Mouse (Mus musculus): ENCODE measurements at regions not wholly inside any gene's neighbourhood (a gene's known extent, or its start where the extent isn't known, plus 50 kb on each side); places are given as distances from the start of the nearest gene placed in this dataset.
A peak's percentile ranks its signal among the peaks of the same experiment; 100 is the strongest.
"Not testable (repeated sequence)": the region's sequence is repeated elsewhere in the genome, so short reads cannot be mapped to it uniquely, and the experiment has no call there.

DNA sequence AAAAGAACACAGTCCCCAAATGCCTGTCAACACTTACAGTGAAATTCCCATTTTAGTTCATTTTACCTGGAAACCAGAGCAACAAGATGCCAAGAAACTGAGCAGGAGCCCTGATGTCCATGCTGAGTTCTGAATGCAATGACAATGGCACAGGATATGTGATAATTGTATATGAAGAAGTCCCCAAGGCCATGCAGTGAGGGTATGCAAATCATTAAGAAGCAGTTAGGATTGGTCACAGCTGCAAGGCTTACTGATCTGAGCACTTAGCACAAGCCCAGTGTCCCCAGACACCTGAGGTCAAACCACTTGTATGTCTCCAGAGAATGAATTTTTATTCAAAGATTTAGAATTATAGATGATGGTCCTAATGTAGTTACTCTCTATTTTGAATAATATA, 419.0 kb upstream of the Tacstd2 start:
- DNase-seq (ENCODE audit: low spot score in 2 of 2) = not testable (repeated sequence)

DNA sequence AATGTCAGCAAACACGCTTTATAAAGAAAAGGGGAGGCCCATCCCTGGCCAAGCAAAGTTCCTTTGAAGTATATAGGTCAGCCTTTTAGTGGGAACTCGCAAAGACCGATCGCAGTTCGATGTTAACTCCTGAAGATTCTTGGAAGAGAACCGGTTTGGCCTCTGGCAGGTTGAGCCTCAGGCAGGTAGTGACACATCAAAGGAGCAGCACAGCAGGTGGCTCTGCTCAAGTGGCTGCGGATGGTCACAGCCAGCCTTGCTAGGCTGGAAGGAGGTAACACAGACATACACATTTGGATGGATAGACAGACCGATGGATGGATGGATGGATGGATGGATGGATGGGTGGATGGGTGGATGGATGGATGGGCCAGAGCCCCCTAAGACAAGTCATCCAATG, 395.9 kb upstream of the Tacstd2 start:
- DNase-seq (ENCODE audit: low spot score in 2 of 2) = not testable (repeated sequence)

DNA sequence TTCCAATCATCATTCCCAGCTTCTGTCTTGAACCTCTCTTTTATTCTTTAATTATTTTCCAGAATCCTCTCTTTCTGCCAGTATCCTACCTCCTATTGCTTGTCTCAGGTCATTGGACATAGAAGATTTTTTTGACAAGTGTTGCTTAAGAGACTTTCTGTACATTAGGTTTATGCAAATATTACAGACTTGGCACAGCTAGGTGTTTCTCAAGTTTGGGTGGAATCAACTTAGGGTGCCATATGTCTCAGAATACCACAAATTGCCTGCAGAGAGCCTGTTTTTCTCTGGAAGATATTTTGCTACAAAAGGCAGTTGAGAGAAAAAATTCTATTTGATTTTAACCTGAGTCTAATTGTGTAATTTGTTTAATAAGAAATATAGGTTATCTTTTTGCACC, 386.9 kb upstream of the Tacstd2 start:
- DNase-seq (ENCODE audit: low spot score in 2 of 2) = no peak

DNA sequence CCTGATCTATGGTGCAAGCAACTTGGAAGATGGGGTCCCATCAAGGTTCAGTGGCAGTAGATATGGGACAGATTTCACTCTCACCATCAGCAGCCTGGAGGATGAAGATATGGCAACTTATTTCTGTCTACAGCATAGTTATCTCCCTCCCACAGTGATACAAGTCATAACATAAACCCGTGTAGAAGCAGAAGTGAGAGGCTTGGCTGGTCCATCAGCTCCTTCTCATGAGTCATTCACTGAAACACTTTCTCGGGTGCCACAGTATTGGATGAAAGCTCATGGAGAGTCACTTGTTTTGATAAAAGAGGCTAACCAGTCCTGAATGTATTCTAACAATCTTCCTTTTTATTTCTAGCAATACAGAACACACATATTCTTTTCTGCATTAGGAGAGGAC, 378.3 kb upstream of the Tacstd2 start:
- no peak for DNase-seq (ENCODE audit: low spot score in 2 of 2)

DNA sequence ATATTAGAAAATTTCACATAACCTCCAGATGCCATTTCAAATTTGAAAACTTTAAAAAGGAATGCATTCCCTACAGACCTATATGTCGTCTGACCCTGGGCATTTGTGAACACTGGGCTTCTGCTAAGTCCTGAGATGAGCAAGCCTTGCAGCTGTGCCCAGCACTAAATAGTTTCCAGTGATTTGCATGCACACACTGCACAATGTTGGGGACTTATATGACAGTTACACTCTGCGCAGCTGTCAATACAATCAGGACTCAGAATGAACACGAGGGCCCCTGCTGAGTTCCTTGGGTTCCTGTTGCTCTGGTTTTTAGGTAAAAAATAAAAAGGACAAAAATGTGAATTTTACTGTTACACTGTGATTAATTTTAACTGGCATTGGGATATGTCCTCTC, 377.7 kb upstream of the Tacstd2 start:
- no peak for DNase-seq (ENCODE audit: low spot score in 2 of 2)

DNA sequence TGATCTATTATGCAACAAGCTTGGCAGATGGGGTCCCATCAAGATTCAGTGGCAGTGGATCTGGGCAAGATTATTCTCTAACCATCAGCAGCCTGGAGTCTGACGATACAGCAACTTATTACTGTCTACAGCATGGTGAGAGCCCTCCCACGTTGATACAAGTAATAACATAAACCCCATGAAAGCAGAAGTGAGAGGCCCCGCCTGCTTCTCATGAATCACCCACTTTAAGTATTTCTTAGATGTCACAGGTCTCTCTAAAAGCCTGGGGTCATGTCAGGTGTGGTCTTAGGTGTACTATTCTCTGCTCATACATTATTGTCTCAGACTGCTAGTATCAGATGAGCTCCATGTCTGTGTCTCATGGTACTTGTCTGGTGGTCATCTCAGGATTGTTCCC, 360.9 kb upstream of the Tacstd2 start:
- no peak for DNase-seq (ENCODE audit: low spot score in 2 of 2)

DNA sequence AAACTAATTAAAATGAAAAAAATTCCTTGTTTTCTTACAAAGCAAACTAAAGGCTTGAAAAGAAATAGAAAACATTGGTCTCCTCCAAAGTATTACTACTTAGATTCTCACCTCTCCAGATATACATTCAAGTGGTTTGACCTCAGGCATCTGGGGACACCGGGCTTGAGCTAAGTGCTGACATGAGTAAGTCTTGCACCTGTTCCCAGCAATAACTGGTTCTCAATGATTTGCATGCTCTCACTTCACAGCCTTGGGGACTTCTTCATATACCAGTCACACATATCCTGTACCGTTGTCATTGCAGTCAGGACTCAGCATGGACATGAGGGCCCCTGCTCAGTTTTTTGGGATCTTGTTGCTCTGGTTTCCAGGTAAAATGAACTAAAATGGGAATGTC, 360.3 kb upstream of the Tacstd2 start:
- no peak for DNase-seq (ENCODE audit: low spot score in 2 of 2)

DNA sequence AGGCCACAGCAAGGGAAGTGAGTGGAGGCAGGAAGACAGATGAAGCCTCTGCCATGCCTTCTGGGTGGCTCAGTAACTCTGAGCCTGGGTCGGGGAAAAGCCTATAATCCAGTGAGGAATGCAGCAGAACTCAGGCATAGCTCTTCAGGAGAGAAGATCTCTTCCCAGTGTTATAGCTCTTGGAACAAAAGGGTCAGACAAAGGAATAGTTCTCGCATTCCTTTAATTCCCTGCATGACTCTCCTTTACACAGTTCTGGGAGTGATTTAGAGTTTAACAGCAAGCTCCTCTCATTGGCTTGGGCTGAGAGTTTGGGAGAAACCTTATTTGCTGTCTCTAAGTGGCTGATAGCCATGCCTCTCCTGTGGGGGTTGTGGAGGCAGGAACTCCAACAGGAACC, 352.0 kb upstream of the Tacstd2 start:
- DNase-seq (ENCODE audit: low spot score in 2 of 2) = no peak

DNA sequence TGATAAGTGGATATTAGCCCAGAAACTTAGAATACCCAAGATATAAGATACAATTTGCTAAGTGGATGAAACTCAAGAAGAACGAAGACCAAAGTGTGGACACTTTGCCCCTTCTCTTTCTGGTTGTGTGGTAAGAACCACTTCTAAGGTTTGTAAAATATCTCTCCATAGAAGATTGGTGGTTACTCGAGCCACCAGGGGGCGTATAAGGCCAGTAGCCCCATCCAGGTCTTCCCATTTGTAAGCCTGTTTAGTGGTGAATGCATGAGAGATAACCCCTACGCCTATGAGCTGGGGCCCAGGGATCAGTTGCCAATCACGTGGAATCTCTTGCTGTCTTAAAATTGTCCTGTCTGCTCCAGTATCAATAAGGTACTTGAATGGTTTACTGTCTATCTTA, 349.3 kb upstream of the Tacstd2 start:
- DNase-seq (ENCODE audit: low spot score in 2 of 2) = no peak

DNA sequence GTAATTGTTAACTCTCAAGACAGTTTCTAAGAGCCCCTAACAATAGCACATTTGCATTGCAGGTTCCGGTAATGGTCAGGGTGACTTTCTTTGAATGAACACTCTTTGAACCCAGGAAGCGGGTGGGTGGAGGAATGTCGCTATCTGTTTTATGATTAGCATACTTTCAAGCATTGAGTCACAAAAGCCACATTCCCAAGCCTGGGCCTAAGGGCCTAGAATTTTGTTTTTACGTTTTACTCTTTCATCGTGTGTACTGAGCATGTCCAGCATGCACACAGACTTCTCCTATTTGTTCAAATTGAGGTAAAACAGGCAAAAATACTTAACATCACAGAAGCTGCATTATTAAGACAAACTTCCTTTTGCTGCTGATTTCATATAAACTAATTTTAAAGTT, 345.9 kb upstream of the Tacstd2 start:
- not testable (repeated sequence) for DNase-seq (ENCODE audit: low spot score in 2 of 2)

DNA sequence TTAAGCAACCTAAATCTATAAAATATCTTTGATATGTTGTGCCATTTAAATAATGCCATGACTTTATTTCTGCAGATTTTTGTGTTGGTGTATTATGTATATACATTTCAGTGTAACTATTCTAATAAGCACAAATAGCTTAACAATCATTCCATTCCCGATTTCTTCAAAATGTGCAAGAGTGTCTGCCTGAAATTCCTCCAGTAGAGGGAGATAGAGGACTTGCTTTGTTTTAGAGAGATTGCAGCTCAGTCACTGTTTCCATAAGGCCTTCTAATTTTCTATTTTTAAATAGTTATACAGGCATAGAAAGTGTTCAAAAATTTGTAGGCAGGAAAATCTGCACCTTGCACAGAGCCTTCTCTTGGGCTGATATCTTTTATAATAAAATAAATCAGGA, 322.3 kb upstream of the Tacstd2 start:
- not testable (repeated sequence) for DNase-seq (ENCODE audit: low spot score in 2 of 2)

DNA sequence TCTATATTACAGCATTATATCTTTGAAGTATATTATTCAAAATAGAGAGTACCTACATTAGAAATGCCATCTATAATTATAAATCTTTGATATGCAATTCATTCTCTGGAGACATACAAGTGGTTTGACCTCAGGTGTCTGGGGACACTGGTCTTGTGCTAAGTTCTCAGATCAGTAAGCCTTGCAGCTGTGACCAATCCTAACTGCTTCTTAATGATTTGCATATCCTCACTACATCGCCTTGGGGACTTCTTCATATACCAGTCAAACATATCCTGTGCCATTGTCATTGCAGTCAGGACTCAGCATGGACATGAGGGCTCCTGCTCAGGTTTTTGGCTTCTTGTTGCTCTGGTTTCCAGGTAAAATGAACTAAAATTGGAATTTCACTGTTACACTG, 303.9 kb upstream of the Tacstd2 start:
- not testable (repeated sequence) for DNase-seq (ENCODE audit: low spot score in 2 of 2)

DNA sequence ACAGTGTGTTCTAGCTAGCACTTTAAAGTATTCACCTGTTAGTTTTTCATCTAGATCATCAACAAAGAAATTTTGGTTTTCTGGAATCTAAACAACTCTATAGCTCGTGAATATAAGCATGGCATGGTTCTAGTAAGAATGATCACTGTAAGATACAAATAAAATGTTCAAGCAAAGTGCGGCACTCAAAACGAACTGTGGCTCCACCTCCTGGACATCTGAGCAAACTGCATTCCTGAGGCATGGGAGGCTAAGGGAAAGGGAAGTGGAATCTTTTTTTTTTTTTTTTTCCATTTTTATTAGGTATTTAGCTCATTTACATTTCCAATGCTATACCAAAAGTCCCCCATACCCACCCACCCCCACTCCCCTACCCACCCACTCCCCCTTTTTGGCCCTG, 276.9 kb upstream of the Tacstd2 start:
- peak in 1 of 2 experiments; percentile 12 for DNase-seq (ENCODE audit: low spot score in 2 of 2)

DNA sequence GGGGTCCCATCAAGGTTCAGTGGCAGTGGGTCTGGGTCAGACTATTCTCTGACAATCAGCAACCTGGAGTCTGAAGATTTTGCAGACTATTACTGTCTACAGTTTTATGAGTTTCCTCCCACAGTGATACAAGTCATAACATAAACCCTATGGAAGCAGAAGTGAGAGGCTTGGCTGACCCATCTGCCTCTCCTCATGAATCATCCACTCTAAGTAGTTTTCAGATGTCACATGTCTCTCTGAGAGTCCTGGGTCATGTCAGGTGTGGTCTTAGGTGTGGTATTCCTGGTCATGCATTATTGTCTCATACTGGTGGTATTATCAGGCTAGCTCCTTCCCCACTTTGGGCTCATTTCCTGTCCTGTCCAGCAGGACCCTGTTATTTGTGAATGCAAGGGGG, 255.8 kb upstream of the Tacstd2 start:
- no peak for DNase-seq (ENCODE audit: low spot score in 2 of 2)

DNA sequence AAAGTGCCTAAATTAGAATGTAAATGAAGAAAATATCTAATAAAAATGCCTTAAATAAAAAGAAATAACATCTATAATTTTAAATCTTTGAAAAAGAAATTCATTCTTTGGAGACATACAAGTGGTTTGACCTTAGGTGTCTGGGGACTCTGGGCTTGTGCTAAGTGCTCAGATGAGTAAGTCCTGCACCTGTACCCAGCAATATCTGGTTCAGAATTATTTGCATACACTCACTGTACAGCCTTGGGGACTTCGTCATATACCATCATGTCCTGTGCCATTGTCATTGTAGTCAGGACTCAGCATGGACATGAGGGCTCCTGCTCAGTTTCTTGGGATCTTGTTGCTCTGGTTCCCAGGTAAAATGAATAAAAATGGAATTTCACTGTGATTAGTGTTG, 255.1 kb upstream of the Tacstd2 start:
- no peak for DNase-seq (ENCODE audit: low spot score in 2 of 2)

DNA sequence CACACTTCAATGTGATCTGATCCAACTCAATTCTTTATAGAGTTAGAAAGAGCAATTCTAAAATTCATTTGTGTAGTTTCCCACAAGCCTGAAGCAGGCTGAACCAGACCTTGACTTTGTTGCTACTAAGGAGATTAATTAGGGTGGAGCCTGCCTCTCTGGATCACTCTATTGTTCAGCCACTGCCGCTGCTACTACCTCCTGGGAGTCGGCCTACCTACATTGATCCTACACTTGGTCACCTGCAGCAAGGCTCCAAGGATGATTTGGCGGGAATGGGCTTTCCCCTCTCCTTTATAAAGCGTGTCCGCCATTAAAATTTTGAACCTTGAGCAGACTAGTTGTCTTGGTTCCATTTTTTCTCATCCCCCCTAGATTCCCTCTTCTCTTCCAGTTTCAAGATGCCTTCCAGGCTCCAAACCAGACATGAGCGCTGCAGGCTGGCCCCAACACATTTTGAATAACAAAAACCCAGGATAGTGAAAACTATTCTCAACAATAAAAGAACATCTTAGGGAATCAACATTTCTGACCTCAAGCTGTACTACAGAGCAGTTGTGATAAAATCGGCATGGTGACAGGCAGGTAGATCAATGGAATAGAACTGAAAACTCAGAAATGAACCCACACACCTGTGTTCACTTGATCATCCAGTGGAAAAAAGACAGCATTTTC, 251.6 kb upstream of the Tacstd2 start:
- DNase-seq (ENCODE audit: low spot score in 2 of 2) = no peak

DNA sequence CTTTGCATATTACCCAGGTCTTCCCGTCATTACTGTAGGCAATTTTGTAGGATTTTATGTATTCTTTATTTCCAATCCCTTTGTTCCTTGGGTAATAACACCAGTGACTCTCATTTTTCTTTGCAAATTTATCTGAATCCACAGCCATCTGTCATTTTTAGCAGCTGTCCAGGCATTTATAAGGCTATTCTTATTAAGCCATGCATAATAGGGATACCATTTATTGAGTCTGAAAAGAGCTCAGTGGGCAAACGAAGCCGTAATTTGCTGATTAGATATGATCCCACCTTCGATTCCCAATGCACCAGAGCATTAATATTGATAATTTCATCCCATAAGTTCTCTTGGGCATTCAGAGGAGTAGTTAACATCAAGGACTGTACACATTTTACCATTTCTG, 243.3 kb upstream of the Tacstd2 start:
- DNase-seq (ENCODE audit: low spot score in 2 of 2) = no peak

DNA sequence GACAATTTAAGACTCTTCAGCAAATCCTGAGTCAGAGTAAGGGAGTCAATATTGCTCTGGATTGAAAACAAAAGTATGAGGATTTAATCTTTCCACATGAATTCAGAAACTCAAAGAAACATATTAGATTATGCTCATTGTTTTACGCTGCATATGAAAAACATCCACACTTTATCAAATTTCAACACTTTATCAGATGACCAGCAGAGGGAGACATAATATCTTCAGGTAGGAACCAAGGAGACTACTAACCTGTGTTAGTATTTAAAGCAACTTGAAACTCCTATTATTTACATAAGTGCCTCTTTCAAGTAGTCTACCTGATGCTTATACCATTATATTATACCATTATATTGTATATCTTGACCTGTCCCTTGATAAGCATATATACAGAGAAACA, 218.5 kb upstream of the Tacstd2 start:
- DNase-seq (ENCODE audit: low spot score in 2 of 2) = not testable (repeated sequence)

DNA sequence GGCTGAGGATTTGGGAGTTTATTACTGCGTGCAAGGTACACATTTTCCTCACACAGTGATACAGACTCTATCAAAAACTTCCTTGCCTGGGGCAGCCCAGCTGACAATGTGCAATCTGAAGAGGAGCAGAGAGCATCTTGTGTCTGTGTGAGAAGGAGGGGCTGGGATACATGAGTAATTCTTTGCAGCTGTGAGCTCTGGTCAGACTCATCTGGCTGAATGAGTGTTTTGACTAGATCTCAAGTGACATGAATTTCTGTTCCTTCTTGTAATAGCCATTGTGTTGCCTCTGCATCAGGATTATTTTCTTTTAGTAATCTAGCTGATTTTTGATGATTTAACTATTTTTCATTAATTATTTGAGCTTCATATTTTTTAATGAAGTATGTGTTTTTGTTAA, 190.0 kb upstream of the Tacstd2 start:
- no peak for DNase-seq (ENCODE audit: low spot score in 2 of 2)

DNA sequence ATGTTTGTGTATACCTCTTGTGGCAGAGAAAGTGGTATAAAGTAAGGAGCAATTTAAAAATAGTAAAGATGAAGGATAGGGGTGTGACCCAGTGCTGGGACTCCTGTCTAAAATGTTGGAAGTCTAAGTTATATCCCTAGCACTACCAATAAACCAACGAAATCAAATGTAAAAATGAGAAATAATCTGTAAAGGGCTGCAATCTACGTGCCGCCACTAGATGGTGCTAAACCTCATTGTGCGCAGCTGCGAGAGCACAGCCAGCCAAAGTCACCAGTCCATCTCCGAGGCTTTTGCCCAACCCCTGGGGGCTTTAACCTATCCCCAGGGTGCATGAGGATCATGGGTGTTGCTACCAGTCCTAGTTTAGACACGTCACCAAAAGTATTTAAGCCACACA, 163.4 kb upstream of the Tacstd2 start:
- DNase-seq (ENCODE audit: low spot score in 2 of 2) = peak in 1 of 2 experiments; percentile 4

DNA sequence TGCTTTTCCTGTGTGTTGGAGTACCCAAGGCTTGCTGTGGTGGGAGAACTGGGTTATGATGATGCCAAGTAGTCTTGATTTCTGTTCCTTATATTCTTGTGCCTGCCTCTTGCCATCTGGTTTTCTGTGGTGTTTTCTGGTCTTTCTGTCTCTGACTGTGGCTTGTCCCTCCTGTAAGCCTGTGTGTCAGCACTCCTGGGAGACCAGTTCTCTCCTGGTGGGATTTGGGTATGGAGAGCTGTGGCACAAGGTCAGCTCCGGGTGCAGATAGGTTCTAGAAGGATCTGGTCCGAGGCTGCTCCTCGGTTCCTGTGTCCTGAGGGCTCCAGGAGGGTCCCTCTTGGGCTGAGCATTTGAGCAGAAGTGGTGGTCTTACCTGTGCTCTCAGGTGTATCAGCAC, 155.4 kb upstream of the Tacstd2 start:
- peak in 1 of 2 experiments; percentile 29 for DNase-seq (ENCODE audit: low spot score in 2 of 2)

DNA sequence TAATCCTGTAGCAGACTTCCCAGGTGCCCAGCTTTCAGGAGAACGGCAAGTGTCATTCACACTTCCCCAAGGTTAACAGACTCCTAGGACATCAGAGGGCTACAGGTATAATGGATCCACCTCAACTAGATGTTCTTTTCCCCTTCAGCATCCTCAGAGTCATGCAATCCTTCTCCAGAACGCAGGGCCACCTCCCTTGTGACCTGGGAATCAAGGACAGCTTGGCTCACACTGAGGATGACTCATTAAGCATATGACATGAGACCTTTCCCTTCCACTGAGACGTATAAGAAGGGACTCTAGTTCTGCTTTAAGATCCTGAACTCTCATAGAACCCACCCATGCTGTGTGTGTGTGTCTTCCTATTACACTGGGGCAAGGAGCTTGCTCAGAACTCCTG, 147.5 kb upstream of the Tacstd2 start:
- not testable (repeated sequence) for DNase-seq (ENCODE audit: low spot score in 2 of 2)

DNA sequence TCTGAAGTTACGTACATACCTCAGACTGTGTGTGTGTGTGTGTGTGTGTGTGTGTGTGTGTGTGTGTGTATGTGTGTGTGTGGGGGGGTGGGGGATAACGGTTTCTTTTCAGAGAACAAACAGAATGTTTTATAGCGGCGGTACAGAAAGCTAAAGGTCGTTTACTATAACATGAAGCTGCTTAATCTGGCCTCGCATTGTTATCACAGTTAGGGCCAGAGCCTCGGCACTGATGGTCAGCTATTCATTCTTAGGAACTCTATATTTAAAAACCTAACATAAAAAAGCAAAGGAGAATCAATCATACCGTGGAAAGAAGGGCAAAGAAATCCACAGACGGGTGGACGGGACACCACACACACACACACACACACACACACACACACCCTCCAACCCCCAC, 146.0 kb upstream of the Tacstd2 start:
- not testable (repeated sequence) for DNase-seq (ENCODE audit: low spot score in 2 of 2)

DNA sequence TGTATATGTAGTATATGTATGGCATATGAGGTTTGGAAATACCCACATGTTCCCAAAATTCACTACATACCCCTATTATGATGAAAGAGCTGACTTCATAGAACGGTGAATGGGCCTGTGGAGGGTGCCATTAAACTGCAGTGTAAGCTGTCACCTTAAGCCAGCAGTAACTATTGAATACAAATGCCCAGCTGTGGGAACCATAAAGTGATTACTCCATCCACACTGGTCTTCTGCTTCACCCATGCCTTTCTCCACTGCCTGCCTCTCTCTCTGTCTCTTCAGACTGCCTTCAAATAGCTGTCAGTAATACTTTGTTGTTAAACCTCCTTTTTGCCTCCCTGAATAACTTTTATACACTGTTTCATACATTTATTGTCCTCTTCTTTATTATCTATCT, 143.5 kb upstream of the Tacstd2 start:
- not testable (repeated sequence) for DNase-seq (ENCODE audit: low spot score in 2 of 2)

Measured in cerebellum, postnatal 4 days (tissue).